Mouse (Mus musculus) midbrain, postnatal 0 days (tissue): ENCODE measurements at regions not wholly inside any gene's neighbourhood (a gene's known extent, or its start where the extent isn't known, plus 50 kb on each side); places are given as distances from the start of the nearest gene placed in this dataset.
A peak's percentile ranks its signal among the peaks of the same experiment; 100 is the strongest.

Experiments
- ATAC-seq: fragments of 200-750 bp; cut with Nextera tagmentation; 2 replicates; pipeline ENCODE4 v1.8.0; 2017; ENCODE audit warnings: moderate number of reproducible peaks, mild to moderate bottlenecking, moderate TSS enrichment, moderate library complexity; ENCODE audit not compliant: low FRiP score
- DNase-seq: peaks from one replicate; pipeline ENCODE4 v3.0.0-alpha.2; 2015; ENCODE audit warnings: low spot score
- H3K27ac ChIP-seq: fragments of 300-500 bp; sonication (generic); 2 replicates; pipeline ENCODE4 v1.5.1; 2014; ENCODE audit warnings: low read depth, mild to moderate bottlenecking, low read length, mixed read lengths
- H3K27me3 ChIP-seq: fragments of 300-500 bp; sonication (generic); 2 replicates; pipeline ENCODE4 v1.6.1; 2014; ENCODE audit warnings: low read length, control low read depth, mixed read lengths; ENCODE audit not compliant: insufficient read depth
- H3K36me3 ChIP-seq: fragments of 300-500 bp; sonication (generic); 2 replicates; pipeline ENCODE4 v1.6.1; 2014; ENCODE audit warnings: low read length, control low read depth, mixed read lengths; ENCODE audit not compliant: insufficient read depth
- H3K4me1 ChIP-seq: fragments of 300-500 bp; sonication (generic); 2 replicates; pipeline ENCODE4 v1.6.1; 2014; ENCODE audit warnings: mild to moderate bottlenecking, control low read depth, antibody characterized with exemption, low read length, mixed read lengths; ENCODE audit not compliant: insufficient read depth
- H3K4me2 ChIP-seq: fragments of 300-500 bp; sonication (generic); 2 replicates; pipeline ENCODE4 v1.6.1; 2014; ENCODE audit warnings: low read depth, mild to moderate bottlenecking, low read length, mixed read lengths; ENCODE audit not compliant: poor library complexity, severe bottlenecking
- H3K4me3 ChIP-seq: fragments of 300-500 bp; sonication (generic); 2 replicates; pipeline ENCODE4 v1.5.1; 2014; ENCODE audit warnings: low read depth, mild to moderate bottlenecking, low read length, moderate library complexity
- H3K9ac ChIP-seq: fragments of 300-500 bp; sonication (generic); replicated peaks from 2 replicates; pipeline ENCODE4 v1.6.1; 2014; ENCODE audit warnings: mild to moderate bottlenecking, low read length, moderate library complexity, mixed read lengths; ENCODE audit not compliant: poor library complexity, severe bottlenecking
- H3K9me3 ChIP-seq: fragments of 300-500 bp; sonication (generic); 2 replicates; pipeline ENCODE4 v1.6.1; 2016; ENCODE audit warnings: low read length, control low read depth
- CTCF ChIP-seq: IDR thresholded peaks from 2 replicates; pipeline ENCODE4 v1.5.1; 2016; ENCODE audit warnings: antibody characterized with exemption, mild to moderate bottlenecking
- WGBS: fragments of 180-500 bp; shearing (Covaris S2); extraction: QIAGEN DNeasy Blood & Tissue Kit; methylation state at CpG from one replicate; pipeline ENCODE4 v1.1.7; 2014; 5-methylcytosine and 5-hydroxymethylcytosine counted together

DNA sequence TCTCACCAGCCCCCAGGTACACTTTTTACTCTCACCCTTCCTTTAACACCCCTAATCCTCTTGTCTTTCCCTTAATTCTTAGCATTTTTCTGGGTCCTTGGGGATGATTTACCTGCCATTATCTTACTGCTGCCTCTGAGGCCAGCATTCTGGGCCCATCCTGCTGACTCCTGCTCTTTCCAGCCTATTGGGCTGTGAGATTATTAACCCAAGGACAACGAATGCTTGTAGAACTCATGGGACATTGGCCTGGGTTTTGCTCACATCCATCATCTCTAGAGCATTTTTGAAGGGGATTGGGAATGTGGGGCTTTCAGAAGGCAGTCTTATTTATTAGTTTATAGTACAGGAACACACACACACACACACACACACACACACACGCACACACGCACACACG, 134.5 kb upstream of the Max start:
- TF ChIP-seq CTCF = no peak
- DNase-seq (no peak), ATAC-seq (no peak)
- no peak overlapping the region for H3K4me2 ChIP-seq
- 0 out of 2 replicates have a peak, but pooled peaks cover 3% of the 10 kb centered on the region for H3K4me1 ChIP-seq
- WGBS = 89% methylated on average over 4 of the region's 4 CpGs
- no peaks in the 10 kb centered on the region for H3K36me3 ChIP-seq
- H3K27me3 ChIP-seq = no peaks in the 10 kb centered on the region
- no peak overlapping the region for H3K9ac ChIP-seq
- H3K9me3 ChIP-seq = no peaks in the 10 kb centered on the region
- no peak overlapping the region for H3K27ac ChIP-seq
- no peak overlapping the region for H3K4me3 ChIP-seq

DNA sequence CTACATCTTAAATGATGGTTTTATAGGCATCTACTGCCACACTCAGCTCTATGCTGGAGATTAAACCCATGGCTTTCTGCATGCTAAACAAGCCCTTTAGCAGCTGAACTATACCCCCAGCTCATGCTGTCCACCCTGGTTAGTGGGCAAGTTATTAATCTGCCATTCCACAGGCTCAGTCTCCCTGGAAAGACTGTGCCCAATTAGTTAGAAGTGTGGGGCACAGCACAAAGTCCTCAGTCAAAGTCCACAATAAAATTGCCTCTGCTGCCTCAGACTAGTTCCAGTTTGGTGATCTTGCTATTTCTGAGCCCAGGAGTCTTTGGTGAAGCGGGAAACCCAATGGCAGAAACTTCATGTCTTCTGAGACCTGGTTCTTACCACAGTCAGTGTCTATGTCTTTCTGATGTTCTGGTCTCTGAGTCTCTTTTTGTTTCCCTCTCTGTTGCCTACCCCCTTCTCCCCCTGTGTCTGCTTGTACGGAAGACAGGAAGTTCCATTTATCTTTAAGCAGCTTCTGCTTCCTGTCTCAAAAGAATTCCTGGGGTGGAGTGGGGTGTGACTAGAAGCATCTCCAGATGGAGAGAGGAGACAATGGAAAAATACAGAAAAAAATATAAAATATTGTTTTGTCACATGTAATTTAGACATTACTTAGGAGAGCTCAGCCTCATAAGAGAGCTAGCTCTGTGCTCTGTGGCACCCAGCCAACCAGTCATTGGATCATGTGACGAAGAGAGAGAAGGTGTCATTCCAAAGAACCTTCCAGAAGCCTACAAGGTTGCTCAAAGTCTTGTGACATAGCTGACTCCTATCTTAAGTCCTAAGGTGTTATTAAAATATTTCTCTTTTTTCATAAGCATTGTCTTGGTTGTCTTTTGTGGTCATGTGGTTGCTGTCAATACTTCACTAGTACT, 133.3 kb upstream of the Max start:
- Histone ChIP-seq H3K4me2 (no peak overlapping the region), H3K9me3 (no peaks in the 10 kb centered on the region), H3K4me3 (no peak overlapping the region), H3K9ac (no peak overlapping the region), H3K36me3 (no peaks in the 10 kb centered on the region), H3K27me3 (no peaks in the 10 kb centered on the region), H3K27ac (no peak overlapping the region), H3K4me1 (0 out of 2 replicates have a peak, but pooled peaks cover 3% of the 10 kb centered on the region)
- 81% methylated on average over 3 of the region's 3 CpGs for WGBS
- ATAC-seq = no peak
- TF ChIP-seq CTCF = no peak
- no peak for DNase-seq

DNA sequence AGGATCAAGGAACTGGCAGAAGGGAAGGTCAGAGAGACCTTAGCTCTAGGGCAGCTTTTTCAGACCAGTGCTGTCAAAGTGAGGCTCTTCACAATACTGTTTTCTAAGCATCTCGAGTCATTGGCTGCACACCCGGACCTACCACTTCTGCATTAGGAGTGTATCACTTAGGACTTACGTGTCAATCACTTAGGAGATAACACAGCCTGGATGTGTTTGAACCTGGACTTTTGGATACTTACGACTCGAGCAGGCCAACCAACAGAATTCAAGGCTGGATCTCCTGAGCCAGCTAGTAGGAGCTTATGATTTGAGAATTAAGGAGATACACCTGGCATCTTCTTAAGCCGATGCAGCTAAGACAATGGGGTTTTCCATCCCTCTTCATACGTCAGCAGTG, 132.2 kb upstream of the Max start:
- H3K27ac ChIP-seq = no peak overlapping the region
- H3K36me3 ChIP-seq = no peaks in the 10 kb centered on the region
- H3K27me3 ChIP-seq = no peaks in the 10 kb centered on the region
- ATAC-seq (no peak), DNase-seq (no peak)
- no peaks in the 10 kb centered on the region for H3K9me3 ChIP-seq
- H3K4me2 ChIP-seq = no peak overlapping the region
- no peak overlapping the region for H3K4me3 ChIP-seq
- WGBS = 82% methylated on average over 7 of the region's 7 CpGs
- no peak overlapping the region for H3K9ac ChIP-seq
- TF ChIP-seq CTCF = no peak
- 0 out of 2 replicates have a peak, but pooled peaks cover 3% of the 10 kb centered on the region for H3K4me1 ChIP-seq

DNA sequence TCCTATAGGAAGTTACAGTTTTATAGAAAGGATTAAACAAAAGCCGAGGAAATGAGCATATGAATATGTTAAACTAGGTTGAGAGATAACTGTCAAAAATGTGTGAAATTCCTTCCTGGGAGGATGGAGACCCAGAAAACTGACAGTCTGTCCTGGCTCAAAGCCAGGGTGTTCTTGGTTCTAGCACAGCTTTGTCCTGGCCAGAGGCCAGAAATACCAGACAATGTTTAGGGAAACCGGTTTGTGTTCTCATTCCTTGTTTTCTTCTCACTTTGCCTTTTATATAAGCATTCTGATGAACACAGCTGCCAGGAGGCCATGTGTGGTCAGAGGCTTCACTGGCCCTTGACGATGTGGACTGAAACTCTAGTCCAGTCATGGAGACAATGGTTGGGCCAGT, 130.7 kb upstream of the Max start:
- Histone ChIP-seq H3K4me1 (0 out of 2 replicates have a peak, but pooled peaks cover 3% of the 10 kb centered on the region), H3K27me3 (no peaks in the 10 kb centered on the region), H3K36me3 (no peaks in the 10 kb centered on the region), H3K4me3 (no peak overlapping the region), H3K4me2 (no peak overlapping the region), H3K27ac (no peak overlapping the region), H3K9ac (no peak overlapping the region), H3K9me3 (no peaks in the 10 kb centered on the region)
- no peak for TF ChIP-seq CTCF
- 61% methylated on average over 3 of the region's 3 CpGs for WGBS
- ATAC-seq (no peak), DNase-seq (peak; percentile 55)

DNA sequence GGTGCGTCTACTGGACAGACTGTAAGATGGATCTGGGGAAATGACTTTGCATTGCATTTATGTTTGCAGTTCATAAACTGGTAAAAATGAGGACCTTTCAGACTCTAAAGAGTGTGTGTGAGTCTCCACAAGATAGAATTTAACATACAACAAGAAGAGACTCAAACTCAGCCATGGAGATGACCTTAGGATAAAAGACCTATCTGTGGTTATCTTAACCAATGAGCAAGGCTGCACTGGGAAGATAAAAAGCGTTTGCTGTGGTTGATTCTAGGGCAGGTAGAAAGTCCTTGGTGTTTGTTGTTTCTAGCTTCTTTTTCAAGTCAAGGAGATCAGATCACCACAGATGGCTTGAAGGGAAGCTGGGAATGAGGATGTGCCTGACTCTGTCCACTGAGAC, 130.1 kb upstream of the Max start:
- DNase-seq (no peak), ATAC-seq (no peak)
- H3K9ac ChIP-seq = no peak overlapping the region
- 82% methylated on average over 2 of the region's 2 CpGs for WGBS
- H3K9me3 ChIP-seq = no peaks in the 10 kb centered on the region
- no peak for TF ChIP-seq CTCF
- H3K27me3 ChIP-seq = no peaks in the 10 kb centered on the region
- 0 out of 2 replicates have a peak, but pooled peaks cover 3% of the 10 kb centered on the region for H3K4me1 ChIP-seq
- no peak overlapping the region for H3K4me3 ChIP-seq
- no peak overlapping the region for H3K27ac ChIP-seq
- H3K36me3 ChIP-seq = no peaks in the 10 kb centered on the region
- no peak overlapping the region for H3K4me2 ChIP-seq

DNA sequence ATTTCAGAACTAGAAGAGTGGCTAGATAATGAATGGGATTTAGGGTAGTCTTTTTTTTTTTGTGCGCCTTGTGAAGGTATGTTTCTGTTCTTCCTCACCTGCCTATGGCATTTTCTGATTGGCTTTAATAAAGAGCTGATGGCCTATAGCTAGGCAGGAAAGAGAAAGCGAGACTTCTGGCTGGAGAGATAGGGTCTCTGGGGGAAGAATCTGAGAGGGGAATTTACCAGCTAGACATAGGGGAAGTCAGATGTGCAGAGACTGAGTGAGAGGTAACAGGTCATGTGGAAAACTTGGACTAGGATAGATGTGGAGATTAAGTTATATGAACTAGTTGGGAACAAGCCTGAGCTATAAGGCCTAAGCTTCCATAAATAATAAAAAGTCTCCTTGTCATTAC, 129.7 kb upstream of the Max start:
- no peak overlapping the region for H3K9ac ChIP-seq
- H3K4me2 ChIP-seq = no peak overlapping the region
- 0 out of 2 replicates have a peak, but pooled peaks cover 3% of the 10 kb centered on the region for H3K4me1 ChIP-seq
- WGBS = 92% methylated on average over 2 of the region's 2 CpGs
- H3K36me3 ChIP-seq = no peaks in the 10 kb centered on the region
- DNase-seq (no peak), ATAC-seq (no peak)
- no peaks in the 10 kb centered on the region for H3K9me3 ChIP-seq
- no peak overlapping the region for H3K4me3 ChIP-seq
- no peak overlapping the region for H3K27ac ChIP-seq
- TF ChIP-seq CTCF = no peak
- H3K27me3 ChIP-seq = no peaks in the 10 kb centered on the region
